Mouse (Mus musculus): ENCODE data around the gene Gm9268.
"Not testable (repeated sequence)": the region's sequence is repeated elsewhere in the genome, so short reads cannot be mapped to it uniquely, and the experiment has no call there.

The Gm9268 gene

GRCm38 (mm10) chr7:43018465-43018864 is at the start of gene Gm9268:
Gene Gm9268 (plus strand): TSS chr7:43018765.
- DNase-seq (ENCODE audit: low spot score): not testable (repeated sequence)

DNA sequence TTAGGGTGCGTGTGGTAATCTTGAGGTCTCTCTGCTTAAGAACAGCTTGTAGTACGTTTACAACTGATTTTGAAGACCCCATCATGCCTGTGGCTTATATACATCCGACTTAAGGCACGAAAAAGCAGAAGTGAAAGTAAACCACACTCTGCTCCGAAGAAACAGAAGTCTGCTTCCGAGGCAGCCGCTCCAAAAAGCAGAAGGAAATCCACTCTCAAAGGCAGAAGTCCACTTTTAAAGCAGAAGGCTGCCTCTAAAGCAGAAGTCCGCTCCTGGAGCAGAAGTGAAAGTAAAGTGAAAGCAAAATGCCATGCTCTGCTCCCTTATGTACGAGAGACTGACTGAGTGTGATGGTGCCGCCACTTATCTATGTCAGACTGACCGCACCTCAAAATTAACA is 38.5 kb upstream of the Gm9268 start:
- peak; percentile 44 for DNase-seq (ENCODE audit: low spot score)

DNA sequence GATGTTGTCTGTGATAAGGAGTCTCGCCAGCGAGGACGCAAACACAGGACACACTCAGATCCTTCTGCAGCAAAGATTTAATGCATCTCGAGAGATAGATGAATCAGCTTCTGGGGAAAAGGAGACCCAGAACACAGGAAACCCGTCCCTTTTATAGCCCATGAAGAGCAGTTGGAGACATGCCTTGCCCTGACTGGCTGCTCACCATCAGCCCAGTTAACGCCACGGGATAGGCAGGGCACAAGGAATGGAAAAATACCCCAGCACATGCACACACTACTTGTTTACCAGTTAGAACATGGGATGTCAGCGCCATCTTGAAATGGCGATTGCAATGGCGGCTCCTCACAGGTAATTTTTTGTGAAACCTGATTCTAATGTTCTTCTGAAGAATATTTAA is 37.8 kb upstream of the Gm9268 start:
- no peak for DNase-seq (ENCODE audit: low spot score)

DNA sequence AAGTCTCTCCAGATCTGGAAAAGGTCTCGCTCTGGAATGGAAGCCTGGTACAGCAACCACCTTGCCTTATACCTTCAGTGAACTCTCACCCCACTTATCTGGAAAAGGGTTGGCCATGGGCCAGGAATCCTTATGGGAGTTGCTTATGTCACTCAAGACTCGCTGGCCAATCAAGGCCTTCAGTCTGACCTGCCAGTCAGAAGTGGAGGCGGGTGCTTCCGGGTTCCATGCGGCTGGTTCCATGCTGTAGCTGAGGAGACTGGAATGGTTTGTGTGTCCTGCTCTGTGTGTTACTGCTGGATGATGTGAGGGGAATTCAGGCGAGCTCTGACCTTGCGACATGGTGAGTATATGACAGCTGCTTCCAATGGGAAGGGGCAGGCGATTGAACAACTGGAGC is 59.3 kb downstream of the Gm9268 start:
- no peak for DNase-seq (ENCODE audit: low spot score)

Data from lung, postnatal 25 days (tissue).